Mouse (Mus musculus): ENCODE measurements around the gene Pphln1. TPM values are rescaled to one million over a fixed set of nuclear protein-coding genes. Genes with fewer than 3 reads are reported as not detected.

Pphln1 gene
- polyA plus RNA-seq, 1 experiment from 2014 or later = 48.9 TPM

DNA sequence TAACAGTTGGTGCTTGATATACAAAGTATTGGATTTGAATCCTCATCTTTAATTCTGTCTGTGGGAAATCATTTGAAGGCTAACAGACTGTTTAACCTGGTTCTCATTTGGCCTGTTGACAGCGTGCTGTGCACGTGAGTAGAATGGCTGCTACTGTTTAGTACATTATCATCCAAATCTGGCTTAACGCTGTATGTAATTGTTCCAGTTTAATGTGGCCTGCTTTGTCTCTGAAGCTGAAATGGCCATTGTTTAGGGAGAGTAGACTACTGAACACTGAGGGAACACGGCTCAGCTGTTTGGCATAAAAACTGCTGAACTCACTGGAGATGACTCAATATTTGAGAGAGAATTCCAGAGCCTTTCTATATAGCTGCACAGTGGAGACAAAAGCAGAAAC lies 81.3 kb downstream of the Pphln1 start:
- peak overlapping the region; percentile 35; the same call in 1 of the 2 replicates for H3K27ac ChIP-seq (replicated peaks)
- H3K4me2 ChIP-seq = no peak overlapping the region
- H3K36me3 ChIP-seq = no peaks in the 10 kb centered on the region
- H3K9ac ChIP-seq = no peak overlapping the region
- ATAC-seq (ENCODE audit: low read depth) = no peak
- 36% methylated on average over 4 of the region's 4 CpGs for WGBS
- H3K4me3 ChIP-seq = no peak overlapping the region
- H3K9me3 ChIP-seq = no peaks in the 10 kb centered on the region
- peaks cover 20% of the 10 kb centered on the region for H3K4me1 ChIP-seq (replicated peaks)
- H3K27me3 ChIP-seq = no peaks in the 10 kb centered on the region

DNA sequence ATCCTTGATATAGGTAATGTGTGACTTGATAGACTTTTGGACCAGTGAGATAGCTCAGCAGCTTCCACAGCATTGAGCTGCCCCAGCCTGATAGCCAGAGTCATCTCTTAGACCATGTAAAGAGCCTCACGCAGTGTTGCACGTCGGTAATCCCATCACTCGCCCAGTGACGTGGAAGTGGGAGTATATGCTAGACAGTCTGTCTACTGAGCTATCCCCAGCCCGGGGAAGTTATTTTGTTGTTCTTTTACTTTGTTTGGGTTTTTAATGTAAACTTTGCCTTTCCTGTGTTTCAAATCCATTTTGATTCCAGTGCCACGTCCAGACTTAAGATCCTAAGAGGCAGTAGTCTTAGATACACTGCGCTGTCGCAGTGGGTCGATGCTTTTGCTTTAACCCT lies 83.0 kb downstream of the Pphln1 start:
- H3K4me3 ChIP-seq = no peak overlapping the region
- H3K4me2 ChIP-seq = no peak overlapping the region
- no peaks in the 10 kb centered on the region for H3K9me3 ChIP-seq
- ATAC-seq (ENCODE audit: low read depth) = no peak
- H3K27me3 ChIP-seq = no peaks in the 10 kb centered on the region
- H3K27ac ChIP-seq (replicated peaks) = no peak overlapping the region
- 92% methylated on average over 10 of the region's 10 CpGs for WGBS
- H3K36me3 ChIP-seq = no peaks in the 10 kb centered on the region
- H3K4me1 ChIP-seq (replicated peaks) = peaks cover 11% of the 10 kb centered on the region
- no peak overlapping the region for H3K9ac ChIP-seq

DNA sequence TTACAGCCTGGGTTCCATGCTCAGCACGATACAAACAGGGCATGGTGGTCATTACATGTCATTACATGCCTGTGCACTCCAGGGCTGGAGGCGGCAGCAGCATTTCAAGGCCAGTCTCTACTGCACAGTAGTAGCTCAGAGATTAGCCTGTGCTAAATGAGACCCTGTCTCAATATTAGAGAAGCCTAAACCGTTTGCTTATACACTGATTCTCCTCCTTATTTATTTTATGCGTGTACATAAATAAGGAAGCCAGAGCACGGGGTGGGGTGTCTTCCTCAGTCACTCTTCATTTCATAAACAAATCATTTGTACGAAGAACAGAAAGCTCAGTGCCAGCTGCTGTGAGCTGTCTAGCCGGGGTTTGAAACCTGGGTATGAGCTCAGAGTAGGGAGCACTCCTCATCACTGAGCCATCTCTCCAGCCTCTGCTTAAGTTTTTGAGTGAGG lies 86.1 kb downstream of the Pphln1 start:
- H3K4me1 ChIP-seq (replicated peaks) = peaks cover 3% of the 10 kb centered on the region; the same call in 1 of the 2 replicates
- no peak overlapping the region for H3K4me2 ChIP-seq
- no peak overlapping the region for H3K4me3 ChIP-seq
- no peak overlapping the region for H3K27ac ChIP-seq (replicated peaks)
- no peaks in the 10 kb centered on the region for H3K27me3 ChIP-seq
- 79% methylated on average over 7 of the region's 7 CpGs for WGBS
- ATAC-seq (ENCODE audit: low read depth) = no peak
- H3K36me3 ChIP-seq = 0 out of 2 replicates have a peak, but pooled peaks cover 4% of the 10 kb centered on the region
- H3K9me3 ChIP-seq = no peaks in the 10 kb centered on the region
- H3K9ac ChIP-seq = no peak overlapping the region

DNA sequence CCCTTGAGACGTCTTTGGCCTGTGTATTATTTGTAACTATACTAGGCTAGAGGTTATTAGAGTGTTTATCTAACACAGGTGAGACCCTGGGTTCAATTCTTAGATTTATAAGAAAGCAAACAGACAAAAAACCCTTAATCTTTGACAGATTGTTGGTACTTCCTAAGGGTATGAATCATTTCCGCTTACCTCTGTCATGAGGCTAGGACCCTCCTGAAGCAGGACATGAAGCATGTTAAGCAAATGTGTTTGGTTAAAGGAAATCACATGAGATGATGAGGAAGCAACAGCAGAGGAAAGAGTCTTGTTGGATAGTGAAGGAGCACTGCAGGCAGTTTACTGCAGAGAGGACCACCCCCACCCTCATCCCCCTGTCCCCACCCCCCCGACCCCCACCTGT lies 87.1 kb downstream of the Pphln1 start:
- Histone ChIP-seq H3K36me3 (0 out of 2 replicates have a peak, but pooled peaks cover 8% of the 10 kb centered on the region), H3K4me3 (no peak overlapping the region), H3K4me2 (no peak overlapping the region), H3K4me1 (replicated peaks) (no peaks in the 10 kb centered on the region), H3K9ac (no peak overlapping the region), H3K27me3 (no peaks in the 10 kb centered on the region), H3K9me3 (no peaks in the 10 kb centered on the region), H3K27ac (replicated peaks) (no peak overlapping the region)
- WGBS = 82% methylated on average over 3 of the region's 3 CpGs
- ATAC-seq (ENCODE audit: low read depth) = no peak

DNA sequence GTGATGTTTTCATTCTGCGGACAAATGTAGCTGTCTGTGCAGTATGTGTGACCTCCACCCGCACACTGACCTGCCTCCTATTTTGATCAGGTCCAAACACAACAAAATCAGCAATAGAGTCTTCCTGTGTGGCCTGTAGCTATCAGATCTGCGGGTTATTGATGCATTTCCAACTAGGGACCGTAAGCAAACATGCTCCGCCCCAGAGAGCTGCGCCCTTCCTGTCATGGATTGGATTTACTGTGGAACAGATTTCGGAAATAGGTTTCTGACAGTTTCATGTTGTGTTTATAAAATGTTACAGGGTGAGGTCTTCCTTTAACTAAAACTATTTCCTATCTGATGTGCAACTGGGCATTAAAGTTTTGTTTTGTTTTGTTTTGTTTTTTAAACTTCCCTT lies 87.9 kb downstream of the Pphln1 start:
- Histone ChIP-seq H3K9ac (no peak overlapping the region), H3K36me3 (0 out of 2 replicates have a peak, but pooled peaks cover 8% of the 10 kb centered on the region), H3K27me3 (no peaks in the 10 kb centered on the region), H3K9me3 (no peaks in the 10 kb centered on the region), H3K4me1 (replicated peaks) (no peaks in the 10 kb centered on the region), H3K4me3 (no peak overlapping the region), H3K27ac (replicated peaks) (no peak overlapping the region), H3K4me2 (no peak overlapping the region)
- ATAC-seq (ENCODE audit: low read depth) = no peak
- WGBS = 86% methylated on average over 7 of the region's 7 CpGs

DNA sequence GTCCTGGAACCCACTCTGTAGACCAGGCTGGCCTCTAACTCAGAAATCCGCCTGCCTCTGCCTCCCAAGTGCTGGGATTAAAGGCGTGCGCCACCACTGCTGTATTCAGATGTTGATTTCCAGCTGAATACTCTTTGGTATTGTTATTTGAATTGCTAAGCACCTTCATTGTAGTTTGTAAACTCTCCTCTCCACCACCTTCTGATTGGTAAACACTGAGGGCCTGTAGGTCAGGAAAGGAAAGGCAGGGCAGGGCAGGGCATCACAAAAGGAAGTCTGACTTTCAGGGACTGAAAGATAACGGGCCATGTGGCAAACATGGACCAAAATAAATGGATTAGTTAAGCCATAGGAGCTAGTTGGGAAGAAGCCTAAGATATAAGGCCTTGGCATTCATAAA lies 91.4 kb downstream of the Pphln1 start:
- H3K27me3 ChIP-seq = no peaks in the 10 kb centered on the region
- no peak overlapping the region for H3K4me2 ChIP-seq
- no peak for ATAC-seq (ENCODE audit: low read depth)
- H3K27ac ChIP-seq (replicated peaks) = no peak overlapping the region
- H3K36me3 ChIP-seq = peaks cover 12% of the 10 kb centered on the region
- H3K9me3 ChIP-seq = no peaks in the 10 kb centered on the region
- no peak overlapping the region for H3K4me3 ChIP-seq
- H3K4me1 ChIP-seq (replicated peaks) = no peaks in the 10 kb centered on the region
- no peak overlapping the region for H3K9ac ChIP-seq
- 81% methylated on average over 4 of the region's 4 CpGs for WGBS

DNA sequence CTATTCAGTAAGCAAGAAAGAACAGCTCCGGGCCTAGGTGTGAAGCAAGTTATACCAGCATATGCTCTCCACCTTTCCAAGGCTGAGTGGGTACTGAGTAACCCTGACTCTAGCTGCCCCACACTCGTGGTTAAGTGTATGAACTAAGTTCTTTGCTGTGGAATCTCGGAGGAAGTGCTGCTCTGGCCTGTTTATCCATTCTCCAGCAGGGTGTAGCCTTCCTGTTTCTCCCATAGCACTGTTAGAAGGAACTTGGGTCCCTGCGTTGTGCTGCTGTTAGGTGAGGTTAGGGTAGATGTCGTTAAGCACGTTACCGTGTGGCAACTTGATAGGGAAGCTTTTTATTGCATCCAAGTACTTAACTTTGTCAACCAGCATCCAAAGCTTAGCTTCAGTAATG lies 96.5 kb downstream of the Pphln1 start:
- no peak overlapping the region for H3K4me2 ChIP-seq
- H3K4me3 ChIP-seq = no peak overlapping the region
- H3K9ac ChIP-seq = no peak overlapping the region
- no peaks in the 10 kb centered on the region for H3K9me3 ChIP-seq
- H3K4me1 ChIP-seq (replicated peaks) = no peaks in the 10 kb centered on the region
- no peaks in the 10 kb centered on the region for H3K27me3 ChIP-seq
- no peak overlapping the region for H3K27ac ChIP-seq (replicated peaks)
- WGBS = 84% methylated on average over 7 of the region's 7 CpGs
- peaks cover 22% of the 10 kb centered on the region for H3K36me3 ChIP-seq
- no peak for ATAC-seq (ENCODE audit: low read depth)

DNA sequence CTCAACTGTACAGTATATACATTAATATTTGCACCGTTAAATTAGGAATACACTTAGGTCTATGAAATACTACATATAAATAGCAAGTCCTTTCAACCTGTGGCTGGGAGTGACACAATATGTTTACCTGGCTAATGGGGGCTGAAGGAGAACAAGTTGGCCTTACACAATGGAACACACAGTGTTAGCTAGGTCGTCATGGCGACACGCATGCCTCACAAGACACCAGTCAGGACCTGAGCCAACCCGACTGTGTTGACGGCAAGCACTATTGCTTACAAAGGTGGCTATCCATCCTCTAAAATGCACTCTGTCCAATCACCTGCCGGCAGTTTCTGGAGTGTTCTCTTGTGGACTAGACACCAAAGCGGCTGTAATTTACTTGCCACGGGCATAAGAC lies 101.7 kb downstream of the Pphln1 start:
- WGBS = 69% methylated on average over 9 of the region's 9 CpGs
- 0 out of 2 replicates have a peak, but pooled peaks cover 4% of the 10 kb centered on the region for H3K4me1 ChIP-seq (replicated peaks)
- no peaks in the 10 kb centered on the region for H3K9me3 ChIP-seq
- H3K27me3 ChIP-seq = no peaks in the 10 kb centered on the region
- ATAC-seq (ENCODE audit: low read depth) = 0 out of 2 replicates have a peak, but pooled peaks have one; percentile 36
- no peak overlapping the region for H3K9ac ChIP-seq
- no peak overlapping the region for H3K4me3 ChIP-seq
- peaks cover 65% of the 10 kb centered on the region for H3K36me3 ChIP-seq
- H3K27ac ChIP-seq (replicated peaks) = no peak overlapping the region
- no peak overlapping the region for H3K4me2 ChIP-seq

DNA sequence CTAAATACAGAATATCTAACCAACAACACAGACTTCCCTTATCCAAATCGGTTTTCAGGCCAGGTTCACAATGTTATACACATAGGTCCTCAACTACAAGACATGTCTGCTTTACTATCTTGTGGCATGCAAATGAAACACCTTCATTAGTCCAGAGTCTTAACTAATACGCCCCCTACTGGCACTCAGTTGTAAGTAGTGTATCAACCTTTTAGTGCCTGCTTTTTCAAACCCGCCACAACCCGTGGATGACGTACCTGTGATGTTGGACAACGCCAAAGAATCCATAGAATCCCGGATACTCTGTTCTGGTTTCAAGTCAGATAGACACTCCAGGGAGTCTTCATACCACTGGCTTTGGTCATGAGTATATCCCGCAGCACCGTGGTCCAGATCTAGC lies 104.6 kb downstream of the Pphln1 start:
- Histone ChIP-seq H3K36me3 (peaks cover 83% of the 10 kb centered on the region), H3K27ac (replicated peaks) (no peak overlapping the region), H3K4me3 (no peak overlapping the region), H3K9me3 (0 out of 2 replicates have a peak, but pooled peaks cover 4% of the 10 kb centered on the region), H3K9ac (no peak overlapping the region), H3K27me3 (no peaks in the 10 kb centered on the region), H3K4me2 (no peak overlapping the region), H3K4me1 (replicated peaks) (0 out of 2 replicates have a peak, but pooled peaks cover 4% of the 10 kb centered on the region)
- WGBS = 93% methylated on average over 9 of the region's 9 CpGs
- no peak for ATAC-seq (ENCODE audit: low read depth)

DNA sequence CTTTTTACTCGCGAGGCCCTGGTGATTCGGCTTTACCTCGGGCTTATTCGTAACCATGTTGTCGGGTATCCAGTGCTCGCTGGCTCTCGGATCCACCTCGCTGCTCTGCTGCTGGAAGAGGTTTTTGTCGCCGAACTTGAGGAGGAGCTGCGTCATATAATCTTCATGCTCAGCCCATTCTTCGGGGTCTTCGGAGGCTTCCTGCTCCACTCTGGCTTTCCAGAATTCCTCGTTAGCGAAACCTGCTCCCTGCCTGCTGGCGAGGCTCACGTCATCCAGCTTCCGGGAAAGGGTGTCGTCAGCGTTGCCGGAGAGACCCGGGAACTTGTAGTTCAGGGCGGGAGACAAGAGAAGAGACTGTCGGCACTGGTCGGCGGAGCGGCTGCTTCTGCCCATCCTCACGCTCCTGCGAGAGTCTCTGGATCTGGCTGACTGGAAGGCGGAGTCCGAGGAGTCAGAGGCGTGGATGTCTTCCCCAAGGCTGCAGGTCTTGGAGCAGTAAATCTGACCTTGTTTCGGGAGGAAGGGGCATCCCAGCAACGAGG lies 105.1 kb downstream of the Pphln1 start:
- H3K4me3 ChIP-seq = no peak overlapping the region
- H3K27ac ChIP-seq (replicated peaks) = no peak overlapping the region
- H3K4me2 ChIP-seq = no peak overlapping the region
- H3K27me3 ChIP-seq = no peaks in the 10 kb centered on the region
- no peak for ATAC-seq (ENCODE audit: low read depth)
- WGBS = 95% methylated on average over 35 of the region's 35 CpGs
- H3K4me1 ChIP-seq (replicated peaks) = 0 out of 2 replicates have a peak, but pooled peaks cover 4% of the 10 kb centered on the region
- H3K9ac ChIP-seq = no peak overlapping the region
- peaks cover 83% of the 10 kb centered on the region for H3K36me3 ChIP-seq
- 0 out of 2 replicates have a peak, but pooled peaks cover 5% of the 10 kb centered on the region for H3K9me3 ChIP-seq

DNA sequence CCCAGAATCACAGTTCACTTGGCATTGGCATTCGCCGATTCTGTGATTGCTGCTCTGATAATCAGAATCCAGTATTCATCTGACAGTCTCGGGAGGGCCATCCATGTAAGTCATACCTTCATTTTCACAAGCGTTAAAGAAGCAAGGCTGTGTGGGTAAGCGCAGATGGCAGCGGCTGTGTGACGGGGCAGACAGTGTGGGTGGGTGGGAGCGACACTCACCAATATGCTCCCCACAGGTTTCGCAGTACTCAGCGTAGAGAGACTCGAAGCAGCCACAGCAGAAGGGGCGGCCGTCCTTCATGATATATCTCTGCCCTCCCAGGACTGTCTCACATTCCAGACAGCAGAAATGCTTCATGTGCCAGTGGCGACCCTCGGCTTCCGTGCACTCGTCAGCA lies 106.7 kb downstream of the Pphln1 start:
- Histone ChIP-seq H3K27ac (replicated peaks) (no peak overlapping the region), H3K36me3 (peaks cover 88% of the 10 kb centered on the region), H3K9me3 (0 out of 2 replicates have a peak, but pooled peaks cover 5% of the 10 kb centered on the region), H3K4me3 (no peak overlapping the region), H3K4me2 (no peak overlapping the region), H3K27me3 (no peaks in the 10 kb centered on the region), H3K4me1 (replicated peaks) (0 out of 2 replicates have a peak, but pooled peaks cover 4% of the 10 kb centered on the region), H3K9ac (no peak overlapping the region)
- no peak for ATAC-seq (ENCODE audit: low read depth)
- 78% methylated on average over 17 of the region's 17 CpGs for WGBS

DNA sequence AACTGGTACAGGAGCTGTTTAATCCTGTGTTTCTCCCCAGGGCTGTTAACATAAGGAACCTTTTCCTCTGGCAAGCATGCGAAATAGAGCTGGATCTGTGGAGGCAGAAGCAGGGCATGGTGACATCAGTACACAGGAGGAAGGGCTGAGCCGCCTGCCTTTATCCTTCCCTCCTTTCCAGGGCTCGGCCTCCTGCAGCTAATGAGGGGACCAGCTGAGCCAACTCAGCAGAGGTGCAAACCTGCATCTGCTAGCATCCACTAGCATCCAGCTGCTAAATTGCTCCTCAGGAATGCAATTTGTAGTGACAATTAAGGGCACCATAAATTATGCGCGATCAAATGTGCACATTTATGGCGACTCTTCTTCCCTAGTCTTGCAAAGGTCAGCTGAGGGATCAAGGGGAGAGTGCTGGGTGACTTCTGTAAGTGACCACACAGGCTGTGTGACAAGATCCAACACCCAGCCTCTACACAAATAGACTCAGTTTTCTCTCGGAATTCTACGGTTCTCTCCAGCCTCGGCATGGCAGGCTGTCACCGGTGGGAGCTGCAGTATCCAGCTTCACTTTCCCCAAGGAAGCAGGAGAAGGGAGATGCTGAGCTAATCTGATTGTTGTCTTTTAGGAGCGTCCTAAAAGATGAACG lies 112.7 kb downstream of the Pphln1 start:
- Histone ChIP-seq H3K27ac (replicated peaks) (peak overlapping the region; percentile 66), H3K36me3 (peaks cover 30% of the 10 kb centered on the region), H3K4me3 (no peak overlapping the region), H3K27me3 (peaks cover 15% of the 10 kb centered on the region), H3K4me1 (replicated peaks) (peaks cover 55% of the 10 kb centered on the region), H3K4me2 (peak overlapping the region; percentile 24; the same call in 1 of the 2 replicates), H3K9ac (0 out of 2 replicates have a peak overlapping the region, but pooled peaks have one; percentile 50), H3K9me3 (0 out of 2 replicates have a peak, but pooled peaks cover 5% of the 10 kb centered on the region)
- 11% methylated on average over 12 of the region's 12 CpGs for WGBS
- ATAC-seq (ENCODE audit: low read depth) = peak; percentile 89

Data from neural tube, embryonic 13.5 days (tissue).